Mouse (Mus musculus) thymus, postnatal 0 days (tissue): ENCODE measurements at regions not wholly inside any gene's neighbourhood (a gene's known extent, or its start where the extent isn't known, plus 50 kb on each side); places are given as distances from the start of the nearest gene placed in this dataset.

Experiments used
- DNase-seq: peaks from one replicate; pipeline ENCODE4 v3.0.0-alpha.2; 2015; ENCODE audit warnings: low spot score

GRCm38 (mm10) chrX:10984894-10985293 is 270.1 kb downstream of the Mid1ip1 start:
- DNase-seq, result no peak

GRCm38 (mm10) chrX:10991871-10992210 is 277.0 kb downstream of the Mid1ip1 start:
- no peak for DNase-seq

DNA sequence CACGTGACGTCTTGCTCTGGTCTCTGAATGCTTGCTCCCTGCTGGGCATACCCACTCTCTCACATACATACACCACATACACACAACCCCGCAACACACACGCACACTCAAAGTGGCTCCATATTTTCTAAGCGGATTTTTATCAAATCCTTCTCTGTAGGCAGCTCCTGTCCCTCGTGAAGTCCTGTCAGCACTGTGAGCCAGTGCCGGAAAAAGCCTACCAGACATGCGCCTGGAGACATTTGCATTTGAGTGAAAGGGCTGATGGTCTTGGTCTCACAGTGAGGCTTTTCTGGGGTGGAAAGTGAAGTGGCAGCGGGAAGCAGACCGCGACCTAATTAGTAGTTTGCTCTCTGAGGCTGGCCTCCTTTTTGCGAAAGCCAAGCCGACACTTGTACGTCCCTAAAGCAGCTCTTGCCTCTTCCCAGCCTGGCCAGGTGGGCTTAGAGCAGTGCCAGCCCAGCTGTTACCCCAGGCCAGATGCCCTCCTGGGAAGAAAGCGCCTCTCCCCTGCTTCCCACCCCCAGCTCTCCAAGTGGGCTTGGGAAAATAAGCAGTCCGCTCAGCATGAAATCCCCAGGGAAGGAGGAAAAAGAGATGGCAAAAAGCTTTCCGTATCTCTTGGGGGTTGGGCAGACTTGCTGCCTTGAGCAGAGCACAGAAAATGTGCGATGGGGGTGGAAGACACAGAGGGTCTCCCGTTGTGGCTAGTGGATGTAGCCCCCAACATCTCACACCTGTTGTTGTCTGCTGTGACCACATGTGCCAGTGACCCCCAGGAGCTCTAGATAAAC is 277.6 kb downstream of the Mid1ip1 start:
- DNase-seq, result no peak

DNA sequence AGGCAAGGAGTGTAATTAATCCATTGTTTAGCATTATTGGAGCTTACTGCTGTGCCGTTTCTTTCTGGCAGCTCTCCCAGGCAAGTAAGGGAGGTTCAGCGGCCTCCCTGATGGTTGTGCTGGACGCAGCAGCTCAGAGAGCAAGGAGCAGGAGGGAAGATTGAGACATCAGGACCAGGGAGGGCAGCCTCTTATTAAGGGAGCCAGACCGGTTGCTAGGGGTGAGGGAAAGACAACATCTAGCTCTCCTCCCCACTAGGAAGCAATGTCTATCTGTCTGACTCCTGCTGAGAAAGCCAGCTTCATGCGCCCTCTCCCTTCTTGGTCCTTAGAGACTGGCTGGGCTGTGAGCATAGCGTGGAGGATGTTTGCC is 278.2 kb downstream of the Mid1ip1 start:
- no peak for DNase-seq

DNA sequence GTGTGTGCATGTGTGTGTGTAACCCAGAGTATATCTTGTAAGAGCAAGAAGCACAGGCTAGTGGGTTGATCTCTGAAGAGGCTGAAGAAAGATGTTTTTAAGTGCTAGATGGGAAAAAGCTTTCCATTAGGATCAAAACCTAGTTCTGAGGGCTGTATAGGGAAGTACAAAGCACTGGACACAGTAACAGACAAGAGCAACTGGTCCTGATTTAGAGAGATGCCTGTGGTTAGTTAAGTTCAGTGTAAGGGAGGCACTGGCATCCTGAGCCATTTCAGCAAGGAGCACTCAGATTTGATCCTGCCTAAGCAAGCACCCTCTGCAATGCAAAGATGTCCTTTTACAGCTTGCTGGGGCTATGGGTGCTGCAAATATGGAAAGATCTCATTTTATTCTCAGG is 280.1 kb downstream of the Mid1ip1 start:
- no peak for DNase-seq

DNA sequence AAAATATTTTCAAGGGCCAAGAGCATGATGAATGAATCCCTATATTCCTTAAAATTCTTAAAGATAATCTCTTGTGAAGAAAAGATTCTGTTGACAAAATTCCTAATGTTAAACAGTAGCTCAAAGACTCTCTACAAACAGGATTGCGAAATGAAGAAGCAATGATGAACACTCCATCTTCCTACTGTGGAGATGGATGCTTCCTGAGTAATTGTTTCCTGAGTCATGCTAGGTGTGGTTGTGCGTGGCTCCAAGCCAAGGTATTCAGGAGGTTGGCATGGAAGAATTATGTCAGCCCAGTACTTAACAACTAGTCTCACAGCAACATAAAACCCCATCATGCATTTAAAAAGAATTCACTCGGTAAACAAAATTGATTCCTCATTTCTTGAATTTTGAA is 286.4 kb downstream of the Mid1ip1 start:
- no peak for DNase-seq

- DNase-seq, result no peak
Measured at GRCm38 (mm10) chrX:11039278-11039677, 259.8 kb upstream of the H2al1a start.

GRCm38 (mm10) chrX:11046769-11047168 is 252.3 kb upstream of the H2al1a start:
- DNase-seq, result no peak

GRCm38 (mm10) chrX:11082171-11082570 is 216.9 kb upstream of the H2al1a start:
- no peak for DNase-seq

DNA sequence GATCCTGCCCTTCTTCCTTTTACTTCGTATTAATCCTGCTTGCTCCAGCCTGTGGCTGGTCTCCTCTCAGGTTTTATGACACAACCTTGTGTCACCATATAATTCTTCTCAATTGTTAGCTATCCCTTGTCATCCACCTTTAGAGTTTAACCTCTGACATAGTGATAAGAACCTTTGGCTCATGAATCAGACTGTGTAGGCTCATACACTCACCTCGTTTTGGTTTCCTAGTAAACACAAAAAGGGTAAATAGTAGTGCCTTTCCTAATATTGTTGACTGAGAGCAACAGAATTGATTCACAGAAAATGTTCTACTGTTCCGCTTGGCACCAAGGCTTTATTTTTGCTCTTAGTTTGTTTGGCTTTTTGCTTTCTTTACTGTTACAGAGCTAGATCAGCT is 216.2 kb upstream of the H2al1a start:
- DNase-seq, result no peak

GRCm38 (mm10) chrX:11086257-11087072 is 212.6 kb upstream of the H2al1a start:
- DNase-seq, result no peak

- peak; percentile 8 for DNase-seq
Measured at GRCm38 (mm10) chrX:11087913-11088312, 211.1 kb upstream of the H2al1a start.

- no peak for DNase-seq
Measured at GRCm38 (mm10) chrX:11088506-11088905, 210.6 kb upstream of the H2al1a start.

DNA sequence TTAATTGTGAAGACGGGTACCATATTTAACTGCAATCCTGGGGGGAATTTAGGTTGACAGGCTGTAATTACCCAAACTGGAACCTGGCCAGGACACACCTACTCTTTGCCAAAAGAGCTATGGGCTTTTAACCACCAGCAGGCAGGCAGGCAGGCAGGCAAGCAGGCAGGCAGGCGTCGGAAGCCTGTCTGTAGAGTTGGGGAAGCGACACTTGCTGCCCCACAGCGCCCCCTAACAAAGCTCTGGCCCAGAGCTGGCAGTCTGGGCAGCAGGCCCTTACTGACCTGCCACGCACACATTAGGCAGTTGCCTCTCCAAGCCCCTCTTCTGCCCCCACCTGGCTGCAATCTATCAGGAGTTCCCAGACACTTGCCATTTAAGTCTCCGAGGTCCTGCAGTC is 208.6 kb upstream of the H2al1a start:
- no peak for DNase-seq

DNA sequence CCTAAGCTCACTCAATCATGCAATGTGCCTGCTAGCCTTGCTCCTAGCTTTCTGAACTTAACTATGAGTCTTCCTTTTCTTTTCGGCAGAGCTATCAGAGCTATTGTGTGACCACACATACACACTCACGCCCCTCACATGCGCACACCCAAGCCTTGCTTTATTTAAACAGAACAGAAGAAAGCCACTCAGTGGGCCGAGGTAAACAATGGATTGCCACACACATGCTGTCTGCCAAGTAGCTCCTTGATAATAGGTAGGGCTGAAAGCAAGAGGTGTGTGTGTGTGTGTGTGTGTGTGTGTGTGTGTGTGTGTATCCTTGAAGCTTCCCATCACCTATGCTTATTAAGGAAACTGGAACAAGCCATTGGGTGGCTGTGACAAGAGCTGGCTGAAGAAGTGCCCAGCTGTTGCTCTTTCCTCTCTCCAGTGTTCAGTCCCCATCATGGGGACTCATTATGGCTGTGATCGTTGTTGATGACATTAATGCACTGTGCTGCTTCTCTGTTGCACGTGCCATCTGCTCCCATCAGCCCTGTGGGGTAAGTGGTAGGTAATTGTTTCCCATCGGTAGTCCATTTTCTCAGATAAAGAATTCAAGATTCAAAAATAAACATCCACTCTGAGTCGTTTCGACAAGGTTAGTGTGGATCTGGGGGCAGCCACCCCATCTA is 201.3 kb upstream of the H2al1a start:
- no peak for DNase-seq

DNA sequence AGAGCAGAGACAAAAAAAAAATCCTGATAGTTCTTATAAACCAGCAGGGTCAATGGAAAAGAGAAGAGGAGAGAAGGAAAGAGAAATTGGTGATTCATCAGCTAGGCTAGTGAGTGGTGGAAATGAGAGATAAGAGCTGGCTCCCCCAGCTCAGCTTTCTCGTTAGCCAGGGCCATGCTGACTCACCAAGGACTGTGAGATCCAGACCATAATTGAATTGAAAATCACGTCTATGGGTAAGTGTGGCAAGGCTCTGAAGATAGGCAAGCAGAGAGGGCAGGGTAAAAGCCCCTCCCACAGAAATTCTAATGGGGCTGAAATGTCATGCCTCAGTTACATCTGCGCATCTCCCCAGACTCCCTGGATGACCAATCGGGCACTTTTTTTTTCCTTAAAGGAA is 200.7 kb upstream of the H2al1a start:
- DNase-seq, result no peak

- no peak for DNase-seq
Measured at GRCm38 (mm10) chrX:11099146-11100087, 199.6 kb upstream of the H2al1a start.

DNA sequence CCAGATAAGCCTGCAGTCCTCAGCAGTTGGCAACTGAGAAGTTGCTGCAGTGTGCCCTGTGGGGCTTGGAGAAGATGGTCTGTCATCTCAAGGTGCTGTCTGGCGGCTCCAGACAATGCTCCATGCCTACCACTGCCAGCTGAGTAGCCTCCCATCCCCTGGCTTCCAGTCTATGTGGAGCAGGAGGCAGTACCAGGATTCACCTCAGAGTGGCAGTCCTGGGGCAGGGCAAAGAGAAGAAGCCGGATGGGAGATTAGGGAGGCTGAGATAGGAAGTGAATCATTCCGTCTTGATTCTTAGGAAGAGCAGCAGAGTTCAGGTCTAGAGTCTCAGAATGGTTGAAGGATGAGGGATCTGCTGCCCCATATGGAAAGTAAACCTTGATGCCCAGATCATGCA is 198.1 kb upstream of the H2al1a start:
- DNase-seq, result no peak

DNA sequence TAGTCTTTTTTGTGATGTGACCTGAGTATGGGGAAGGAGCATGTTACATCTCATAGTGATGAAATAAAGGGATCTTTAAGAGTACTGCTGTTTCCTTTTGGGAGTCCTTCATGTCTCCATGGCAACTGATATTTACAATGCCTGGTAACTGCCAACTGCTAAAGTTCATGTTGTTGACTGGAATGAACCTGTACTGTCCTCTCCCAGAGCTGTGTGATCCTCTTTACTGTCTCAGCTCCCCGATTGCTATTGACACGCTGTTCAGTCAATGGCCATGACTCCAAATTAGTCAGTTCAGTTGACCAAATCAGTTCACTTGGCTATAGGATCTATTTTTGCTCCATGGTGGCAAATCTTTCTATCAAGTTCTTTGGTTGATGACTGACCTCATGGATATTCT is 167.8 kb upstream of the H2al1a start:
- no peak for DNase-seq

- no peak for DNase-seq
Measured at GRCm38 (mm10) chrX:11139971-11140421, 159.1 kb upstream of the H2al1a start.

- DNase-seq, result no peak
Measured at GRCm38 (mm10) chrX:11141294-11141693, 157.8 kb upstream of the H2al1a start.
